Mouse (Mus musculus) left cerebral cortex, adult 2 months (tissue): ENCODE data around the gene Naa40. TPM values are rescaled to one million over a fixed set of nuclear protein-coding genes. Genes with fewer than 3 reads are reported as not detected.
A peak's percentile ranks its signal among the peaks of the same experiment; 100 is the strongest.

Source experiments
- DNase-seq, 2 experiments: peaks; one replicate each; pipeline ENCODE4 v3.0.0; 2021 to 2022; ENCODE audit warnings: low spot score in 2 of 2, mixed read lengths in 1 of 2; ENCODE audit errors: extremely low spot score in 1 of 2
- H3K27ac ChIP-seq: fragments of 200-600 bp; 2 replicates; pipeline ENCODE4 v1.8.1; 2022
- H3K4me3 ChIP-seq: fragments of 200-600 bp; 2 replicates; pipeline ENCODE4 v1.8.1; 2022
- CTCF ChIP-seq: fragments of 200-600 bp; IDR thresholded peaks from 2 replicates; pipeline ENCODE4 v1.8.1; 2022; ENCODE audit warnings: antibody characterized with exemption, mild to moderate bottlenecking, moderate library complexity
- intact Hi-C: fragments of 180-260 bp; cut with DNase I; formaldehyde crosslinking; loops from one replicate; pipeline ENCODE4 v1.15.1; 2025
- total RNA-seq, 2 experiments: library from RNA; stranded (reverse); gene quantifications; 2 replicates each; pipeline ENCODE4 v1.2.3; 2021

Naa40 gene
- total RNA-seq, 2 experiments from 2014 or later, result 35.7 to 37.4 TPM

DNA sequence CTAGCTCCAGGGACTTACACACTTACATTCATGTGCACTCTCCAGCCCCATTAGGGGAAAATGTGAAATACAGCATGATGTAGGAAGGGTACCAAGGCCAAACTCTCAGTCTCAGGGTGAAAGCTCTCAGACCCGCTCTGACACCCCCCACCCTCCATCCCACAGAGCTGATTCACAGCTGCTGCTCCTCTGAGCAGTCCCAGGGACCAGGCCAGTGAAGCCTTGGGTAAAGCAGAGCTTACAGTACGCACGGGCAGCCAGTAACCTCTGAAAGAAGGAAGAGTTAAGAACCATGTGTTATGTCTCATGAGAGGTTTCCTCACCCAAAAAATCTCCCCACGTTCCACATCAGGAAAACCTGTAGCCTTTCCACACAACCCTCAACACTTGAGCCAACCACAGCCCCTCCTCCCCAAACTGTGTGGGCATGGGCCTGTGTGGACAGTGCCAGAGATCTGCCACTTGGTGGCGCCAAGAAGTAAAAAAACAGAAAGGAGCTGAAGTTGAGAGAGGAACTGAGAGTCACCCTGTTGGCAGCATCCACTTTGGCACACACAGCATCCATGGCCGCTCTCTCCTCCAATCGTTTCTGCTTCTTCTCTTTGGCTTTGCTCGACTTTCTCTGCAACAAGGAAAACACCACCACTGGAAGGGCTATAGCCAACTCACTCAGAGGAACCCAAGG, 6.3 kb downstream of the Naa40 start:
- peak; percentile 81 to 87 for DNase-seq
- Histone ChIP-seq H3K27ac (no peak overlapping the region), H3K4me3 (no peak overlapping the region)
- peak; percentile 91 for TF ChIP-seq CTCF
- intact Hi-C loops, result loop anchor here (1.0 kb wide), 2 partner anchors 111 to 184 kb away; no protein-coding TSS in a partner anchor

- TF ChIP-seq CTCF, result no peak
- intact Hi-C loops, result no loop called here
- no peak for DNase-seq
- H3K4me3 ChIP-seq, result no peak overlapping the region
- no peak overlapping the region for H3K27ac ChIP-seq
Measured at GRCm38 (mm10) chr19:7226511-7226914, 14.5 kb downstream of the Naa40 start.

DNA sequence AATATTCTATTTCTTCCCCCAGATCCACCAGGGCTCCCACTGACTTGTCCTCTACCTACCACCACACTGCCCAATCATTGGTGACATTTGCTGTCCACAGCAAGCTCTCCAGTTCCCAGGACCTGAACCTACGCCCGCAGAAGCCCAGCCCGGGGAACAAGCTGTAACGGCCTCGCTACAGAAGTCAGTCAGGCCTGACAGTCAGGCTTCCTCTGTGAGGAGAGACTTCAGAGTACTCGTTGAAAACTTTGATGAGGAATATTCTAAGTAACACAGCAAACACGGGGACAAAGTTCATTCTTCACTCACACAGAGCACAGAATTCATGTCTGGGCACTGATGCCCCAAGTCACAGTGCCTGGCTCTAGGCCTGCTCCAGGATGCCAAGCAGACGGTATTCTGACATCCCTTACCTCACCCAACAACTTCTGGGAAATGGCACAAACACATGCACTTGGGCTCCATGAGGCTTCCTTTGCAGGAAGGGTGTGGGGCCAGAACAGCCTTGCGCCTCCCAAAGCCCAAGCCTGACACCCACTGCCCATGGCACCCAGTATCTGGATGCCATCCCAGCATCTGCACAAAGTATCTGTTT, 15.8 kb downstream of the Naa40 start:
- no peak overlapping the region for H3K27ac ChIP-seq
- H3K4me3 ChIP-seq, result no peak overlapping the region
- intact Hi-C loops, result no loop called here
- DNase-seq, result no peak
- no peak for TF ChIP-seq CTCF

DNA sequence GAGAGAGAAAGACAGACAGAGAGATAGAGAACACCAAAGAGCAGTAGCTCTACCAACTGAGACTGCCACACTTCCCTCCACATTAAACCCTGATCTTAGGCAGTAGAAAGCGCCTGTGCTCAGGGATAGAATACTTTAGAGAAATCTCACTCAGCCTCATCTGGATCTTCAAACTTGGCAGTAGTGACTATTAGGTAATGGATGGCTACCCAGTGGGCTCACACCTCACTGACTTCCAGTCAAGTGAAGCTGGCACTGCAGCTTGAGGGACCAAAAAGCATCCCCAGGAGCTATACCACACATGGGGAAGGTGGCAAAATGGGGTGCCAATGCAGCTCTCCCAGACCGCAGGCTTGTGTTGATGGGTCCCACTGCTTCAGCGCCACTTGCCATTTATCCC, 16.7 kb downstream of the Naa40 start:
- DNase-seq, result no peak
- intact Hi-C loops, result no loop called here
- Histone ChIP-seq H3K4me3 (no peak overlapping the region), H3K27ac (no peak overlapping the region)
- no peak for TF ChIP-seq CTCF

GRCm38 (mm10) chr19:7223488-7223887, 17.5 kb downstream of the Naa40 start:
- H3K27ac ChIP-seq, result no peak overlapping the region
- H3K4me3 ChIP-seq, result no peak overlapping the region
- DNase-seq, result no peak
- no peak; the same call in 1 of the 2 replicates for TF ChIP-seq CTCF
- intact Hi-C loops, result no loop called here

GRCm38 (mm10) chr19:7222196-7222595, 18.8 kb downstream of the Naa40 start:
- intact Hi-C loops, result no loop called here
- Histone ChIP-seq H3K27ac (no peak overlapping the region), H3K4me3 (no peak overlapping the region)
- no peak for DNase-seq
- TF ChIP-seq CTCF, result no peak

- Histone ChIP-seq H3K4me3 (no peak overlapping the region), H3K27ac (no peak overlapping the region)
- no peak for TF ChIP-seq CTCF
- DNase-seq, result no peak
- intact Hi-C loops, result no loop called here
Measured at GRCm38 (mm10) chr19:7218753-7219152, 22.2 kb downstream of the Naa40 start.

DNA sequence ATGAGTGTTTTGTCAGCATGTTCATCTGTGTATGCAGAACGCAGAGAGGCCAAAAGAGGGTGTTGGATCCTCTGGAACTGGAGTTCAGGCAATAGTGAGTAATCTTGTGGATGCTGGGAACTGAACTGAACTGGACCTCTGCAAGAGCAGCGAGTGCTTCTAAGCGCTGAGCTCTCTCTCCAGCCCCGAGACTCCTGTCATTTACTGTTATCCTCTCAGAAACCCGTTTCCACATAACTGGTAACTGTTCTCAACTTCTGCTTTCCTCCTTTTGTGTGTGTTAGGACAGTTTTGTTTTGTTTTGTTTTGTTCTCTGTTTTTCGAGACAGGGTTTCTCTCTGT, 23.1 kb downstream of the Naa40 start:
- TF ChIP-seq CTCF, result no peak
- intact Hi-C loops, result no loop called here
- no peak overlapping the region for H3K27ac ChIP-seq
- H3K4me3 ChIP-seq, result peak overlapping the region; percentile 74
- DNase-seq, result no peak

GRCm38 (mm10) chr19:7217162-7217925, 23.6 kb downstream of the Naa40 start, which contains the start of gene Cox8a:
Cox8a (minus strand) TSS chr19:7217616.
- Histone ChIP-seq H3K4me3 (peak within 1 kb of the TSS; percentile 74), H3K27ac (peak within 1 kb of the TSS; percentile 99)
- peak; percentile 96 for DNase-seq
- intact Hi-C loops, result no loop called here
- TF ChIP-seq CTCF, result no peak; the same call in 1 of the 2 replicates

GRCm38 (mm10) chr19:7214484-7214883, 26.5 kb downstream of the Naa40 start:
- DNase-seq, result no peak
- no peak for TF ChIP-seq CTCF
- intact Hi-C loops, result no loop called here
- peak overlapping the region; percentile 74 for H3K4me3 ChIP-seq
- no peak overlapping the region for H3K27ac ChIP-seq

- no peak for TF ChIP-seq CTCF
- intact Hi-C loops, result no loop called here
- no peak overlapping the region for H3K27ac ChIP-seq
- DNase-seq, result no peak
- no peak overlapping the region for H3K4me3 ChIP-seq
Measured at GRCm38 (mm10) chr19:7213010-7213409, 28.0 kb downstream of the Naa40 start.

GRCm38 (mm10) chr19:7212216-7212615, 28.8 kb downstream of the Naa40 start:
- no peak for DNase-seq
- intact Hi-C loops, result no loop called here
- TF ChIP-seq CTCF, result no peak

More at GRCm38 (mm10) chr19:7212216-7212615, 28.8 kb downstream of the Naa40 start:
- no peak overlapping the region for H3K4me3 ChIP-seq
- no peak overlapping the region for H3K27ac ChIP-seq
